8 mouse cellular contexts compared by ENCODE assay signal in the genomic region with DNA sequence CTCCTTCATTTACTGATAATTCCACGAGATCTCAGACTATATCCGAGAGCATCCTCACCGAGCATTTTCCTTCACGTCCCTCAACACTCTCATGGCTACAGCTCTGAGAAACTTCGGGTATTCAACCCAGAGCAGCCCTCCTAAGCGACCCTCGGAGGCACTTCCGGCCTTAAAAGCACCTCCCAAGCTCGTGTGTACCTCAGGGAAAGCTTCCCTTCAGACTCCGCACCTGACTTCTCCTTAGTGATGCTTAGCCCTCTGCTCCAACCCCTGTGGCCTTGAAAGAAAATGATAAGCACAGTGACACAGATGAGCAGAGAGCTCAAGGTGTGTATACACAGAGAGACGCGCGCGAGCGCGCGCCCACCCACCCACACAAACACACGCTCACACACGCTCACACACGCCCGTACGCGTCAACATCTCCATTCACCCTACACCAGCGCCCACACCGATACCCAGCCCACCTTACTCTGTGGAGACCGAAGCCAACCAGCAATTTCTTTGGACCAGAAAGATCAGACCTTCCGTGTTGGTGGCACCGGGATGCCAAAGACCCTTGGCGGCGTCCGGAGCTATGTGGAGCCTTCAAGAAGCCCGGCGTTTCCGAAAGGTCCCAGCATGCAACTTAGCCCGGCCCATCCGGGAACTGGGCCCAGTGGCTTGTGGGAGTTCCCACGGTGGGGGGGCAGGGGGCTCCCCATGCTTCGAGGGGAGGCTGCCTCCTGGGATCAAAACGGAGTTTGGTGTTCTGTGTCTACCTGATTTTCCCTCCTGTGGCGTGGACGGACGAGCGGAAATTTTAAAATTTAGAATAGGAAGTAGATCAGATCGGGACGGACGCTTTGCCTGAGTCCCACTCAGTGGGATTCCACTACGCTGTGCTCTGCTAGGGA. TPM values are rescaled to one million over a fixed set of nuclear protein-coding genes. Genes with fewer than 3 reads are reported as not detected.
DNase-seq lines count a peak whose midpoint lies in the region; ATAC-seq and TF ChIP-seq lines count a peak whose summit lies in the region.

A gene (minus strand): TSS at position 567 of the 896 bp plus-strand sequence.

- whole genome bisulfite sequencing in heart, embryonic 11.5 days (ENCODE audit: insufficient replicate concordance) = under 1% methylated on average over 47 of the region's 47 CpGs
- WGBS in kidney, embryonic 16.5 days = under 1% methylated on average over 47 of the region's 47 CpGs
- WGBS in liver, adult 2 months = 3% methylated on average over 47 of the region's 47 CpGs
- under 1% methylated on average over 47 of the region's 47 CpGs for WGBS in stomach, embryonic 14.5 days

- no peak within 1 kb of the TSS for H3K27ac ChIP-seq in heart, embryonic 11.5 days (ENCODE audit: low read depth, low read length)
- H3K27ac ChIP-seq in kidney, embryonic 16.5 days (ENCODE audit: low read length) = peak within 1 kb of the TSS; percentile 37; the same call in 1 of the 2 replicates
- H3K27ac ChIP-seq in liver, adult 2 months (replicated peaks; ENCODE audit: insufficient read depth, low read depth, low read length) = no peak within 1 kb of the TSS
- 0 out of 2 replicates have a peak within 1 kb of the TSS, but pooled peaks have one; percentile 48 for H3K27ac ChIP-seq in stomach, embryonic 14.5 days (ENCODE audit: low read length)

- peak; percentile 65 for ATAC-seq in erythroblast, adult 5-6 weeks (replicated peaks; ENCODE audit: low FRiP score, poor library complexity, severe bottlenecking)
- ATAC-seq in heart, embryonic 11.5 days (replicated peaks; ENCODE audit: insufficient number of reproducible peaks, low FRiP score, low TSS enrichment) = peak; percentile 84
- ATAC-seq in kidney, embryonic 16.5 days (ENCODE audit: low FRiP score, low TSS enrichment) = peak; percentile 96
- peak; percentile 92 for ATAC-seq in stomach, embryonic 14.5 days (ENCODE audit: insufficient number of reproducible peaks, insufficient read depth, low FRiP score, low read depth)

- H3K9ac ChIP-seq in heart, embryonic 11.5 days (ENCODE audit: low read depth, low read length) = peak within 1 kb of the TSS; percentile 78
- H3K9ac ChIP-seq in kidney, embryonic 16.5 days (replicated peaks; ENCODE audit: low read length) = peak within 1 kb of the TSS; percentile 85
- H3K9ac ChIP-seq in liver, adult 2 months (ENCODE audit: low read depth, low read length) = peak within 1 kb of the TSS; percentile 69
- peak within 1 kb of the TSS; percentile 82 for H3K9ac ChIP-seq in stomach, embryonic 14.5 days (replicated peaks; ENCODE audit: low read depth, low read length)

- H3K27me3 ChIP-seq in heart, embryonic 11.5 days (ENCODE audit: control insufficient read depth, insufficient read depth, low read length) = no peaks in the 10 kb centered on the region
- no peaks in the 10 kb centered on the region for H3K27me3 ChIP-seq in kidney, embryonic 16.5 days (ENCODE audit: insufficient read depth, low read length)
- no peaks in the 10 kb centered on the region for H3K27me3 ChIP-seq in liver, adult 2 months (ENCODE audit: control insufficient read depth, insufficient read depth, low read length)
- H3K27me3 ChIP-seq in stomach, embryonic 14.5 days (ENCODE audit: control insufficient read depth, insufficient read depth, low read length) = no peaks in the 10 kb centered on the region

- no peaks in the 10 kb centered on the region for H3K9me3 ChIP-seq in heart, embryonic 11.5 days (replicated peaks; ENCODE audit: control insufficient read depth, low read length)
- H3K9me3 ChIP-seq in kidney, embryonic 16.5 days (ENCODE audit: low read length) = no peaks in the 10 kb centered on the region; the same call in 1 of the 2 replicates
- H3K9me3 ChIP-seq in stomach, embryonic 14.5 days (ENCODE audit: control insufficient read depth, low read depth, low read length) = no peaks in the 10 kb centered on the region

- no peaks in the 10 kb centered on the region for H3K79me2 ChIP-seq in liver, adult 2 months (ENCODE audit: control insufficient read depth, insufficient read depth, low read length)

- peak within 1 kb of the TSS; percentile 90 for H3K4me2 ChIP-seq in heart, embryonic 11.5 days
- peak within 1 kb of the TSS; percentile 88 for H3K4me2 ChIP-seq in kidney, embryonic 16.5 days (replicated peaks; ENCODE audit: low read depth, low read length)
- H3K4me2 ChIP-seq in stomach, embryonic 14.5 days (replicated peaks; ENCODE audit: low read depth, low read length) = peak within 1 kb of the TSS; percentile 79

- no peak for TF ChIP-seq CTCF in liver, adult 2 months (IDR thresholded peaks at IDR 0.05; ENCODE audit: low read depth, low read length)

- H3K36me3 ChIP-seq in heart, embryonic 11.5 days (ENCODE audit: control insufficient read depth, insufficient read depth, low read length) = 0 out of 2 replicates have a peak, but pooled peaks cover 2% of the 10 kb centered on the region
- H3K36me3 ChIP-seq in kidney, embryonic 16.5 days (ENCODE audit: insufficient read depth, low read length) = peaks cover 16% of the 10 kb centered on the region; the same call in 1 of the 2 replicates
- no peaks in the 10 kb centered on the region for H3K36me3 ChIP-seq in liver, adult 2 months (ENCODE audit: control insufficient read depth, insufficient read depth, low read length)
- 0 out of 2 replicates have a peak, but pooled peaks cover 3% of the 10 kb centered on the region for H3K36me3 ChIP-seq in stomach, embryonic 14.5 days (ENCODE audit: control insufficient read depth, insufficient read depth, low read length)

- peaks cover 4% of the 10 kb centered on the region; the same call in 1 of the 2 replicates for H3K4me1 ChIP-seq in heart, embryonic 11.5 days (ENCODE audit: control insufficient read depth, insufficient read depth, low read length)
- H3K4me1 ChIP-seq in kidney, embryonic 16.5 days (ENCODE audit: insufficient read depth, low read length) = peaks cover 4% of the 10 kb centered on the region; the same call in 1 of the 2 replicates
- H3K4me1 ChIP-seq in liver, adult 2 months (ENCODE audit: control insufficient read depth, insufficient read depth, low read length) = peaks cover 4% of the 10 kb centered on the region; the same call in 1 of the 2 replicates
- H3K4me1 ChIP-seq in stomach, embryonic 14.5 days (ENCODE audit: control insufficient read depth, insufficient read depth, low read length) = peaks cover 5% of the 10 kb centered on the region; the same call in 1 of the 2 replicates

- peak within 1 kb of the TSS; percentile 60 for H3K4me3 ChIP-seq in heart, embryonic 11.5 days (ENCODE audit: low read depth, low read length)
- peak within 1 kb of the TSS; percentile 73 for H3K4me3 ChIP-seq in kidney, embryonic 16.5 days (ENCODE audit: low read length)
- H3K4me3 ChIP-seq in liver, adult 2 months (ENCODE audit: insufficient read depth, low read depth, low read length) = peak within 1 kb of the TSS; percentile 73
- peak within 1 kb of the TSS; percentile 78 for H3K4me3 ChIP-seq in stomach, embryonic 14.5 days (ENCODE audit: low read depth, low read length)

- no peak for TF ChIP-seq POLR2A in liver, adult 2 months (IDR thresholded peaks at IDR 0.05; ENCODE audit: extremely low read depth, insufficient read depth, low read length)

- DNase-seq in B cell, adult 2 months = peak; percentile 75 to 76
- peak; percentile 90 for DNase-seq in brain, adult 2 months (ENCODE audit: low read depth, low spot score)
- DNase-seq in liver, adult 2 months (ENCODE audit: extremely low read depth, low read depth, low spot score) = peak; percentile 7
- peak; percentile 70 for DNase-seq in naive thymus-derived CD4-positive, alpha-beta T cell, adult 2 months (ENCODE audit: low read depth)

RNA-seq across cellular contexts. Expression of the gene that starts here (rescaled TPM):
- 0.38 and 2.3 TPM in 2 replicates for total RNA-seq in erythroblast, adult 5-6 weeks (2015; ENCODE audit: low replicate concordance)
- 0.43 and 0.84 TPM in 2 replicates for total RNA-seq in erythroblast, adult 5-6 weeks (2017; ENCODE audit: low replicate concordance)
- polyA plus RNA-seq in heart, embryonic 11.5 days (2014; fragmentation: Nextera tagmentation; extraction: Ambion mirVana) = 2.7 and 5.4 TPM in 2 replicates
- 6.0 and 6.6 TPM in 2 replicates for polyA plus RNA-seq in kidney, embryonic 16.5 days (2015; fragmentation: Nextera tagmentation; extraction: Ambion mirVana)
- 0.28 and 0.54 TPM in 2 replicates for total RNA-seq in liver, adult 2 months (2014; rRNA removed)
- polyA plus RNA-seq in liver, adult 2 months (2012; rRNA removed) = 0.02 TPM in 1 of 2 replicates, not detected in the other
- polyA plus RNA-seq in stomach, embryonic 14.5 days (2014; fragmentation: Nextera tagmentation; extraction: Ambion mirVana) = 4.6 and 5.0 TPM in 2 replicates

Comparison
In these comparisons a context has a peak if more than half of its experiments do, and no peak if none do; other contexts are left out.
1. Peak in DNase-seq, H3K4me3 ChIP-seq and H3K9ac ChIP-seq in liver, adult 2 months; RNA of the gene not detected or under 1 TPM.
2. DNase-seq: peak in every context shown above with its lines; median percentile 90 in brain, adult 2 months; 76 in B cell, adult 2 months; 70 in naive thymus-derived CD4-positive, alpha-beta T cell, adult 2 months; 7 in liver, adult 2 months.
3. H3K27ac ChIP-seq: peak in kidney, embryonic 16.5 days (single experiment) and stomach, embryonic 14.5 days (single experiment); none in heart, embryonic 11.5 days (single experiment) and liver, adult 2 months (single experiment).
4. Peak in every context shown above with its lines, with median percentiles within 50 percentile points of each other: ATAC-seq, H3K4me2 ChIP-seq, H3K4me3 ChIP-seq and H3K9ac ChIP-seq.